Comparison of ENCODE assay signal across 10 mouse cellular contexts in the genomic region with DNA sequence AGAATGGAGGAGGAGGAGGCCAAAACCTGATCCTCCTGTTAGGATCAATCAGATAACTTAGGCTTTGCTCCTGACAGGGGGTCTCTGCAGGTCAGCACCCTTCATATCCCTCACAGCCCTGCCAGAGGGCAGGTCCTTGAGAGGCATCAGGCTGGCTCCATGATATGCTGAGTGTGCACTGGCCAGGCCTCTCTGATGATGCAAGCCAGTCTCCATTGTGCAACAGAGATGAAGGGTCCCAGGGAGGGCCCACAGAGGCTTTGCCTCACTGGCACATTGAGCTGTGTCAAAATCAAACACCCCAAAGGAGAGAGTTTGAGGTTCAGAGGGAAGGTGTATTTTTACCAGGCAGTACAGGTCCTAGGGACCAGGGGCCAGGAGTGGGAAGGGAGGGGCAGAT. TPM values are rescaled to one million over a fixed set of nuclear protein-coding genes. Genes with fewer than 3 reads are reported as not detected.
DNase-seq lines count a peak whose midpoint lies in the region; ATAC-seq and TF ChIP-seq lines count a peak whose summit lies in the region.
"Had no signal": no experiment of that assay in that cellular context is flagged by ENCODE, and none has a peak within 500 bp of the region (broad histone marks: within the 10 kb centered on the region; RNA-seq: fewer than 3 reads in every experiment).

No protein-coding gene starts in this region.

- H3K4me2 ChIP-seq in heart, embryonic 11.5 days, result no peak overlapping the region
- no peak overlapping the region for H3K4me2 ChIP-seq in lung, postnatal 0 days (replicated peaks; ENCODE audit: low read depth, low read length)

- no peaks in the 10 kb centered on the region for H3K36me3 ChIP-seq in heart, embryonic 11.5 days (ENCODE audit: control insufficient read depth, insufficient read depth, low read length)
- H3K36me3 ChIP-seq in liver, adult 2 months (ENCODE audit: control insufficient read depth, insufficient read depth, low read length), result no peaks in the 10 kb centered on the region
- H3K36me3 ChIP-seq in lung, postnatal 0 days (ENCODE audit: insufficient read depth, low read length), result no peaks in the 10 kb centered on the region
- H3K36me3 ChIP-seq in forebrain, embryonic 10.5 days (replicated peaks), result no peaks in the 10 kb centered on the region

- H3K9me3 ChIP-seq in heart, embryonic 11.5 days (replicated peaks; ENCODE audit: control insufficient read depth, low read length), result no peaks in the 10 kb centered on the region
- H3K9me3 ChIP-seq in lung, postnatal 0 days (ENCODE audit: low read length), result no peaks in the 10 kb centered on the region
- no peaks in the 10 kb centered on the region for H3K9me3 ChIP-seq in forebrain, embryonic 10.5 days

- DNase-seq in heart, adult 18-20 months, result peak; percentile 35 to 52
- peak; percentile 90 for DNase-seq in liver, adult 2 months (ENCODE audit: extremely low read depth, low read depth, low spot score)
- DNase-seq in lung, postnatal 0 days (ENCODE audit: low spot score), result peak; percentile 73
- DNase-seq in kidney, adult 11 months, result no peak
- no peak for DNase-seq in cerebellum, adult 9-10 months
- no peak for DNase-seq in forebrain, embryonic 10.5 days (ENCODE audit: extremely low spot score, low spot score)

- H3K9ac ChIP-seq in heart, embryonic 11.5 days (ENCODE audit: low read depth, low read length), result no peak overlapping the region
- peak overlapping the region; percentile 56 for H3K9ac ChIP-seq in liver, adult 2 months (ENCODE audit: low read depth, low read length)
- no peak overlapping the region for H3K9ac ChIP-seq in lung, postnatal 0 days (replicated peaks; ENCODE audit: low read depth)

- ATAC-seq in heart, embryonic 11.5 days (replicated peaks; ENCODE audit: insufficient number of reproducible peaks, low FRiP score, low TSS enrichment), result no peak
- ATAC-seq in granulocyte monocyte progenitor cell, adult 5-6 weeks (replicated peaks; ENCODE audit: poor library complexity, severe bottlenecking), result peak; percentile 55
- ATAC-seq in lung, postnatal 0 days, result peak; percentile 82

- no peaks in the 10 kb centered on the region for H3K4me1 ChIP-seq in heart, embryonic 11.5 days (ENCODE audit: control insufficient read depth, insufficient read depth, low read length)
- H3K4me1 ChIP-seq in liver, adult 2 months (ENCODE audit: control insufficient read depth, insufficient read depth, low read length), result peaks cover 16% of the 10 kb centered on the region
- peaks cover 5% of the 10 kb centered on the region; the same call in 1 of the 2 replicates for H3K4me1 ChIP-seq in lung, postnatal 0 days (ENCODE audit: insufficient read depth, low read depth, low read length)
- 0 out of 2 replicates have a peak, but pooled peaks cover 5% of the 10 kb centered on the region for H3K4me1 ChIP-seq in forebrain, embryonic 10.5 days

- no peak for TF ChIP-seq CTCF in liver, adult 2 months (IDR thresholded peaks at IDR 0.05; ENCODE audit: low read depth, low read length)
- no peak for TF ChIP-seq CTCF in lung, postnatal 0 days (IDR thresholded peaks at IDR 0.05)

- no peak for TF ChIP-seq POLR2A in liver, adult 2 months (IDR thresholded peaks at IDR 0.05; ENCODE audit: extremely low read depth, insufficient read depth, low read length)

- H3K4me3 ChIP-seq in heart, embryonic 11.5 days (ENCODE audit: low read depth, low read length), result no peak overlapping the region
- no peak overlapping the region for H3K4me3 ChIP-seq in liver, adult 2 months (ENCODE audit: insufficient read depth, low read depth, low read length)
- no peak overlapping the region for H3K4me3 ChIP-seq in lung, postnatal 0 days (ENCODE audit: low read depth, low read length)
- H3K4me3 ChIP-seq in forebrain, embryonic 10.5 days, result no peak overlapping the region

- no peak overlapping the region for H3K27ac ChIP-seq in heart, embryonic 11.5 days (ENCODE audit: low read depth, low read length)
- peak overlapping the region; percentile 94 for H3K27ac ChIP-seq in liver, adult 2 months (replicated peaks; ENCODE audit: insufficient read depth, low read depth, low read length)
- peak overlapping the region; percentile 62 for H3K27ac ChIP-seq in lung, postnatal 0 days (ENCODE audit: low read length)
- no peak overlapping the region for H3K27ac ChIP-seq in forebrain, embryonic 10.5 days

- H3K27me3 ChIP-seq in heart, embryonic 11.5 days (ENCODE audit: control insufficient read depth, insufficient read depth, low read length), result no peaks in the 10 kb centered on the region
- no peaks in the 10 kb centered on the region for H3K27me3 ChIP-seq in liver, adult 2 months (ENCODE audit: control insufficient read depth, insufficient read depth, low read length)
- H3K27me3 ChIP-seq in lung, postnatal 0 days (replicated peaks; ENCODE audit: insufficient read depth, low read length), result no peaks in the 10 kb centered on the region
- no peaks in the 10 kb centered on the region for H3K27me3 ChIP-seq in forebrain, embryonic 10.5 days (ENCODE audit: poor library complexity, severe bottlenecking)

- H3K79me2 ChIP-seq in liver, adult 2 months (ENCODE audit: control insufficient read depth, insufficient read depth, low read length), result no peaks in the 10 kb centered on the region

- TF ChIP-seq EP300 in lung, postnatal 0 days (IDR thresholded peaks at IDR 0.05), result no peak

RNA-seq across cellular contexts. Expression of a gene that starts 28.1 kb away (rescaled TPM):
- 1 to 10 TPM; 1.7 to 4.9 TPM for total RNA-seq in heart, adult 18-20 months (2021)
- polyA plus RNA-seq in heart, embryonic 11.5 days (2014; fragmentation: Nextera tagmentation; extraction: Ambion mirVana), result 1.00 and 1.2 TPM in 2 replicates
- 4.0 and 9.5 TPM in 2 replicates for total RNA-seq in granulocyte monocyte progenitor cell, adult 5-6 weeks (2014; fragmentation: Nextera tagmentation)
- 2.6 and 2.8 TPM in 2 replicates for total RNA-seq in granulocyte monocyte progenitor cell, adult 5-6 weeks (2017)
- 1,071 and 1,237 TPM in 2 replicates for total RNA-seq in liver, adult 2 months (2014; rRNA removed)
- 834 and 897 TPM in 2 replicates for polyA plus RNA-seq in liver, adult 2 months (2012; rRNA removed)
- polyA plus RNA-seq in lung, postnatal 0 days (2015; fragmentation: Nextera tagmentation; extraction: Ambion mirVana), result 4.8 and 5.7 TPM in 2 replicates
- 1.7 and 2.1 TPM in 2 replicates for polyA plus RNA-seq in forebrain, embryonic 10.5 days (2016; fragmentation: Nextera tagmentation; extraction: Ambion mirVana)

RNA-seq across cellular contexts. Expression of a gene that starts 52.0 kb away (rescaled TPM):
- 10 to 100 TPM; 70.9 to 89.8 TPM for total RNA-seq in heart, adult 18-20 months (2021)
- 6.0 and 6.2 TPM in 2 replicates for polyA plus RNA-seq in heart, embryonic 11.5 days (2014; fragmentation: Nextera tagmentation; extraction: Ambion mirVana)
- total RNA-seq in granulocyte monocyte progenitor cell, adult 5-6 weeks (2014; fragmentation: Nextera tagmentation), result not detected in 2 replicates
- total RNA-seq in granulocyte monocyte progenitor cell, adult 5-6 weeks (2017), result not detected in 2 replicates
- 148 and 168 TPM in 2 replicates for total RNA-seq in liver, adult 2 months (2014; rRNA removed)
- polyA plus RNA-seq in liver, adult 2 months (2012; rRNA removed), result 147 and 252 TPM in 2 replicates
- 20.0 and 41.4 TPM in 2 replicates for polyA plus RNA-seq in lung, postnatal 0 days (2015; fragmentation: Nextera tagmentation; extraction: Ambion mirVana)
- 5.5 and 5.6 TPM in 2 replicates for polyA plus RNA-seq in forebrain, embryonic 10.5 days (2016; fragmentation: Nextera tagmentation; extraction: Ambion mirVana)
- total RNA-seq: CH12.LX; common myeloid progenitor, adult 5-6 weeks had no signal

Comparison
In these comparisons a context has a peak if more than half of its experiments do, and no peak if none do; other contexts are left out.
1. DNase-seq: peak in heart, adult 18-20 months (2 of 2), liver, adult 2 months (single experiment) and lung, postnatal 0 days (single experiment); none in kidney, adult 11 months (single experiment), cerebellum, adult 9-10 months (single experiment) and forebrain, embryonic 10.5 days (single experiment).
2. H3K27ac ChIP-seq: peak in liver, adult 2 months (single experiment) and lung, postnatal 0 days (single experiment); none in heart, embryonic 11.5 days (single experiment) and forebrain, embryonic 10.5 days (single experiment).
3. RNA of a gene that starts 28.1 kb away (polyA plus RNA-seq): 834 to 897 TPM in liver, adult 2 months; 4.8 to 5.7 TPM in lung, postnatal 0 days, 1.7 to 2.1 TPM in forebrain, embryonic 10.5 days and 1.00 to 1.2 TPM in heart, embryonic 11.5 days; every median in the first group is over 100 times any median in the second.